ENCODE assay signal across 12 mouse cellular contexts in genomic region chr6:38919135-38919740, GRCm38 (mm10). TPM values are rescaled to one million over a fixed set of nuclear protein-coding genes. Genes with fewer than 3 reads are reported as not detected.
DNase-seq lines count a peak whose midpoint lies in the region; ATAC-seq and TF ChIP-seq lines count a peak whose summit lies in the region.
"Had no signal": no experiment of that assay in that cellular context is flagged by ENCODE, and none has a peak within 500 bp of the region (broad histone marks: within the 10 kb centered on the region; RNA-seq: fewer than 3 reads in every experiment).

No protein-coding gene starts in this region.

- H3K27me3 ChIP-seq in lung, embryonic 14.5 days (ENCODE audit: insufficient read depth, low read length) = no peaks in the 10 kb centered on the region
- no peaks in the 10 kb centered on the region for H3K27me3 ChIP-seq in intestine, embryonic 16.5 days (replicated peaks; ENCODE audit: control insufficient read depth, insufficient read depth, low read length)
- H3K27me3 ChIP-seq in stomach, embryonic 14.5 days (ENCODE audit: control insufficient read depth, insufficient read depth, low read length) = no peaks in the 10 kb centered on the region
- no peaks in the 10 kb centered on the region for H3K27me3 ChIP-seq in midbrain, postnatal 0 days (ENCODE audit: insufficient read depth, low read length)
- H3K27me3 ChIP-seq in hindbrain, embryonic 14.5 days (ENCODE audit: control insufficient read depth, insufficient read depth, low read length) = no peaks in the 10 kb centered on the region
- H3K27me3 ChIP-seq: heart, embryonic 12.5 days had no signal

- WGBS in lung, embryonic 14.5 days = 67% methylated on average over 14 of the region's 14 CpGs
- 60% methylated on average over 14 of the region's 14 CpGs for WGBS in intestine, embryonic 16.5 days
- WGBS in stomach, embryonic 14.5 days = 73% methylated on average over 14 of the region's 14 CpGs
- 85% methylated on average over 14 of the region's 14 CpGs for WGBS in midbrain, postnatal 0 days
- 88% methylated on average over 14 of the region's 14 CpGs for WGBS in hindbrain, embryonic 14.5 days

- peaks cover 7% of the 10 kb centered on the region; the same call in 1 of the 2 replicates for H3K4me1 ChIP-seq in lung, embryonic 14.5 days (ENCODE audit: insufficient read depth)
- H3K4me1 ChIP-seq in intestine, embryonic 16.5 days (ENCODE audit: control insufficient read depth, insufficient read depth, low read length) = peaks cover 24% of the 10 kb centered on the region
- peaks cover 12% of the 10 kb centered on the region for H3K4me1 ChIP-seq in stomach, embryonic 14.5 days (ENCODE audit: control insufficient read depth, insufficient read depth, low read length)
- 0 out of 2 replicates have a peak, but pooled peaks cover 3% of the 10 kb centered on the region for H3K4me1 ChIP-seq in midbrain, postnatal 0 days (ENCODE audit: insufficient read depth, low read length)
- H3K4me1 ChIP-seq in hindbrain, embryonic 14.5 days (replicated peaks; ENCODE audit: control insufficient read depth, insufficient read depth, low read length) = no peaks in the 10 kb centered on the region

- no peaks in the 10 kb centered on the region for H3K36me3 ChIP-seq in lung, embryonic 14.5 days (ENCODE audit: insufficient read depth)
- no peaks in the 10 kb centered on the region for H3K36me3 ChIP-seq in intestine, embryonic 16.5 days (ENCODE audit: control insufficient read depth, insufficient read depth, low read length)
- no peaks in the 10 kb centered on the region for H3K36me3 ChIP-seq in stomach, embryonic 14.5 days (ENCODE audit: control insufficient read depth, insufficient read depth, low read length)
- no peaks in the 10 kb centered on the region for H3K36me3 ChIP-seq in midbrain, postnatal 0 days (ENCODE audit: insufficient read depth, low read length)
- H3K36me3 ChIP-seq in hindbrain, embryonic 14.5 days (replicated peaks; ENCODE audit: control insufficient read depth, insufficient read depth) = no peaks in the 10 kb centered on the region
- H3K36me3 ChIP-seq: heart, embryonic 12.5 days had no signal

- no peak for TF ChIP-seq CTCF in lung, embryonic 14.5 days (IDR thresholded peaks at IDR 0.05; ENCODE audit: low read depth)
- TF ChIP-seq CTCF in midbrain, postnatal 0 days (IDR thresholded peaks at IDR 0.05) = no peak

- no peak overlapping the region for H3K9ac ChIP-seq in lung, embryonic 14.5 days
- no peak overlapping the region for H3K9ac ChIP-seq in intestine, embryonic 16.5 days (ENCODE audit: low read depth, low read length)
- no peak overlapping the region for H3K9ac ChIP-seq in stomach, embryonic 14.5 days (replicated peaks; ENCODE audit: low read depth, low read length)
- H3K9ac ChIP-seq in midbrain, postnatal 0 days (replicated peaks; ENCODE audit: low read length, poor library complexity, severe bottlenecking) = no peak overlapping the region
- no peak overlapping the region for H3K9ac ChIP-seq in hindbrain, embryonic 14.5 days
- H3K9ac ChIP-seq: heart, embryonic 12.5 days had no signal

- peak; percentile 53 for DNase-seq in lung, embryonic 14.5 days
- no peak for DNase-seq in lung, postnatal 36 days
- DNase-seq in kidney, postnatal 4 days = peak; percentile 61 to 78
- no peak for DNase-seq in thymus, postnatal 10 days (ENCODE audit: low spot score in 2 of 2)
- DNase-seq in midbrain, postnatal 0 days (ENCODE audit: low spot score) = no peak
- DNase-seq in hindbrain, embryonic 14.5 days (ENCODE audit: low spot score) = no peak
- DNase-seq: right cerebral cortex, adult 18-20 months had no signal

- peak overlapping the region; percentile 7; the same call in 1 of the 2 replicates for H3K4me2 ChIP-seq in lung, embryonic 14.5 days
- H3K4me2 ChIP-seq in intestine, embryonic 16.5 days (ENCODE audit: low read depth, low read length) = peak overlapping the region; percentile 23; the same call in 1 of the 2 replicates
- H3K4me2 ChIP-seq in stomach, embryonic 14.5 days (replicated peaks; ENCODE audit: low read depth, low read length) = peak overlapping the region; percentile 18; the same call in 1 of the 2 replicates
- H3K4me2 ChIP-seq in midbrain, postnatal 0 days (ENCODE audit: low read depth, low read length, poor library complexity, severe bottlenecking) = no peak overlapping the region
- no peak overlapping the region for H3K4me2 ChIP-seq in hindbrain, embryonic 14.5 days (replicated peaks)
- H3K4me2 ChIP-seq: heart, embryonic 12.5 days had no signal

- no peak for ATAC-seq in lung, embryonic 14.5 days (ENCODE audit: insufficient read depth)
- 0 out of 2 replicates have a peak, but pooled peaks have one; percentile 16 for ATAC-seq in intestine, embryonic 16.5 days
- ATAC-seq in stomach, embryonic 14.5 days (ENCODE audit: insufficient number of reproducible peaks, insufficient read depth, low FRiP score, low read depth) = no peak; the same call in 1 of the 2 replicates
- ATAC-seq in midbrain, postnatal 0 days (ENCODE audit: low FRiP score) = no peak
- ATAC-seq in hindbrain, embryonic 14.5 days (ENCODE audit: low FRiP score) = no peak
- ATAC-seq: forebrain, embryonic 14.5 days had no signal

- H3K4me3 ChIP-seq in lung, embryonic 14.5 days (ENCODE audit: low read depth, low read length) = no peak overlapping the region
- no peak overlapping the region for H3K4me3 ChIP-seq in intestine, embryonic 16.5 days (ENCODE audit: low read length)
- no peak overlapping the region for H3K4me3 ChIP-seq in stomach, embryonic 14.5 days (ENCODE audit: low read depth, low read length)
- no peak overlapping the region for H3K4me3 ChIP-seq in midbrain, postnatal 0 days (ENCODE audit: low read depth, low read length)
- H3K4me3 ChIP-seq in hindbrain, embryonic 14.5 days (replicated peaks; ENCODE audit: low read length) = no peak overlapping the region
- H3K4me3 ChIP-seq: heart, embryonic 12.5 days; myocyte had no signal

- H3K27ac ChIP-seq in lung, embryonic 14.5 days (ENCODE audit: low read depth) = peak overlapping the region; percentile 51; the same call in 1 of the 2 replicates
- peak overlapping the region; percentile 80 for H3K27ac ChIP-seq in intestine, embryonic 16.5 days (ENCODE audit: low read length)
- H3K27ac ChIP-seq in stomach, embryonic 14.5 days (ENCODE audit: low read length) = peak overlapping the region; percentile 80
- no peak overlapping the region for H3K27ac ChIP-seq in midbrain, postnatal 0 days (ENCODE audit: low read depth, low read length)
- H3K27ac ChIP-seq in hindbrain, embryonic 14.5 days = no peak overlapping the region

- H3K9me3 ChIP-seq in lung, embryonic 14.5 days (ENCODE audit: low read depth, low read length) = no peaks in the 10 kb centered on the region
- no peaks in the 10 kb centered on the region for H3K9me3 ChIP-seq in intestine, embryonic 16.5 days (ENCODE audit: control insufficient read depth, low read length)
- no peaks in the 10 kb centered on the region for H3K9me3 ChIP-seq in stomach, embryonic 14.5 days (ENCODE audit: control insufficient read depth, low read depth, low read length)
- H3K9me3 ChIP-seq in midbrain, postnatal 0 days (ENCODE audit: low read length) = no peaks in the 10 kb centered on the region
- no peaks in the 10 kb centered on the region for H3K9me3 ChIP-seq in hindbrain, embryonic 14.5 days (ENCODE audit: control insufficient read depth, low read length)
- H3K9me3 ChIP-seq: heart, embryonic 12.5 days had no signal

RNA-seq across cellular contexts. Expression of gene Hipk2, which starts 43.3 kb away (rescaled TPM):
- 18.2 and 20.8 TPM in 2 replicates for polyA plus RNA-seq in lung, embryonic 14.5 days (2014; fragmentation: Nextera tagmentation; extraction: Ambion mirVana)
- 16.2 and 18.7 TPM in 2 replicates for polyA plus RNA-seq in intestine, embryonic 16.5 days (2015; fragmentation: Nextera tagmentation; extraction: Ambion mirVana)
- polyA plus RNA-seq in stomach, embryonic 14.5 days (2014; fragmentation: Nextera tagmentation; extraction: Ambion mirVana) = 31.8 and 34.3 TPM in 2 replicates
- total RNA-seq in midbrain, postnatal 0 days (2014; rRNA removed) = 64.7 and 71.0 TPM in 2 replicates
- 22.0 and 24.3 TPM in 2 replicates for polyA plus RNA-seq in midbrain, postnatal 0 days (2015; fragmentation: Nextera tagmentation; extraction: Ambion mirVana)
- polyA plus RNA-seq in hindbrain, embryonic 14.5 days (2014; fragmentation: Nextera tagmentation; extraction: Ambion mirVana) = 33.8 and 36.9 TPM in 2 replicates

RNA-seq across cellular contexts. Expression of gene Tbxas1, which starts 44.0 kb away (rescaled TPM):
- 2.7 and 3.4 TPM in 2 replicates for polyA plus RNA-seq in lung, embryonic 14.5 days (2014; fragmentation: Nextera tagmentation; extraction: Ambion mirVana)
- polyA plus RNA-seq in intestine, embryonic 16.5 days (2015; fragmentation: Nextera tagmentation; extraction: Ambion mirVana) = 4.3 and 4.8 TPM in 2 replicates
- 2.1 and 3.3 TPM in 2 replicates for polyA plus RNA-seq in stomach, embryonic 14.5 days (2014; fragmentation: Nextera tagmentation; extraction: Ambion mirVana)
- 1.8 and 3.1 TPM in 2 replicates for total RNA-seq in midbrain, postnatal 0 days (2014; rRNA removed)
- 1.4 and 2.2 TPM in 2 replicates for polyA plus RNA-seq in midbrain, postnatal 0 days (2015; fragmentation: Nextera tagmentation; extraction: Ambion mirVana)
- 1.6 and 2.2 TPM in 2 replicates for polyA plus RNA-seq in hindbrain, embryonic 14.5 days (2014; fragmentation: Nextera tagmentation; extraction: Ambion mirVana)
- polyA plus RNA-seq: myocyte had no signal

Comparison
In these comparisons a context has a peak if more than half of its experiments do, and no peak if none do; other contexts are left out.
1. DNase-seq: peak in lung, embryonic 14.5 days (single experiment) and kidney, postnatal 4 days (2 of 2); none in lung, postnatal 36 days (single experiment), thymus, postnatal 10 days (0 of 2), midbrain, postnatal 0 days (single experiment) and hindbrain, embryonic 14.5 days (single experiment).
2. H3K27ac ChIP-seq: peak in lung, embryonic 14.5 days (single experiment), intestine, embryonic 16.5 days (single experiment) and stomach, embryonic 14.5 days (single experiment); none in midbrain, postnatal 0 days (single experiment) and hindbrain, embryonic 14.5 days (single experiment).
3. H3K4me2 ChIP-seq: peak in lung, embryonic 14.5 days (single experiment), intestine, embryonic 16.5 days (single experiment) and stomach, embryonic 14.5 days (single experiment); none in midbrain, postnatal 0 days (single experiment) and hindbrain, embryonic 14.5 days (single experiment).